Mouse (Mus musculus) liver, embryonic 18 days (tissue): ENCODE results near the gene Lgr6. TPM values are rescaled to one million over a fixed set of nuclear protein-coding genes. Genes with fewer than 3 reads are reported as not detected.

Experiments
- polyA plus RNA-seq: library from polyadenylated mRNA; depleted of rRNA; stranded (reverse); fragments of >200 nt; gene quantifications from 2 replicates; pipeline ENCODE4 v1.2.3, GENCODE M21; 2012; rRNA removed

The Lgr6 gene
- 0.05 and 0.06 TPM in 2 replicates for polyA plus RNA-seq

GRCm38 (mm10) chr1:135105124-135105523, at the start of gene Lgr6:
Gene Lgr6 (minus strand): TSS chr1:135105276.

GRCm38 (mm10) chr1:135146077-135146945, 41.2 kb upstream of the Lgr6 start, which contains the start of gene Arl8a:
Gene Arl8a (plus strand): TSS chr1:135146824.

DNA sequence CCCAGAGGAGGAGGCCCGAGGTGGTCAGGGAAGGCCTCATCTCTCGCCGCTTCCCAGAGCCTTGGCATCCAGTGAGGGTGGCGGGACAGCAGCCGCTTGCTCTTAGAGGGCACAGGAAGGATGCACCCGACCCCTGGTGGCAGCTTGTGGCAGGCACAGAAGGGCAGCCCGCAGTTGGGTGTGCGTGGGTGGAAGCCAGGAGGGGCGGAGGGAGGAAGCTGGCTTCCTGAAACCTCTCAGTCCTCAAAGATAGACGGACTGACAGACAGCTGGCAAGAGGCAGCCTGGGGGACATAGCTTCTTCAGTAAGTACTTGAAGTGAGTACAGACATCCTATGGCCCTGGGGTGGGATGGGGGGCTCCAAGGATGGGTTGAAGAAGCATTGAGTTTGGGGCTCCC, 27.4 kb upstream of the Lgr6 start, which contains the start of gene Ptpn7:
Gene Ptpn7 (plus strand): TSS at position 228 of the 400 bp plus-strand sequence.

DNA sequence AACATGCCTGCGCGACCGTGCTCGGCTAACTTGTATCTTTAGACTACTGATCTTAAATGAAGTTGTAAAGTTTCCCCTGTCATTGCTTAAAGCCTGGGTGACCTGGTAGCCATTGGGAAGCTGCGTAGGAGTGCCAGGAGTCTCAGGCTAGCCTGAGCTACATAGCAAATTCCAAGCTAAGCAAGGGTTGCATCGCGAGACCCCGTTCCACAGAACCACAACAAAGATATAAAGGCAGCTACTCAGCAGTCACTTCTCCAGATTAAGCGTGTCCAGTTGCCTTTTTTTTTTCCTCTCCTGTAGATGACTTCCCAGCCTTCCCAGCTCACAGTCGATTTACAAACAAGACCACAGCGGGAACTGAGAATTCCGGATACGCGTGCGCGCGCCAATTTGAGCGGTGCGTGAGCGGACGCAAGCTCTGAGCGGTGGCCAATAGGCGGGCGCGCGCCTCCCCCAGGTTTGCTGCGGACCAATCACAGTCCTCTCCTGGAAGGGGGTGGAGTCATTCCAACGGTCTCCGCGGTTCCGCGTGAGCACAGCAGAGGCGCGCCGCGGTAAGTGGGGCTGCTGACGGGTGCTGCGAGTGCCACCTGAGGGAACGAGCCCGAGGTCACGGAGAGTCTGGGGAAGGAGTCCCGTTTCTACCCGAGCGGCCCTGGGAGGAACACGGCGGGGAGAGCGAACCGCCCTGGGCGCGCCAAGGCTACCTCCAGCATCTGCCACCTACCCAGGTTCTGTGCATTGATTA, 142.8 kb downstream of the Lgr6 start, which contains the start of gene Ube2t:
Gene Ube2t (plus strand): TSS at position 513 of the 751 bp plus-strand sequence.

GRCm38 (mm10) chr1:134955637-134956176, 149.4 kb downstream of the Lgr6 start, which contains the start of gene Ppp1r12b:
Gene Ppp1r12b (minus strand): TSS chr1:134955942.

Other genes with a start within 250 kb of the Lgr6 start
- 1.3 TPM in 2 replicates for gene Ppp1r12b, start 149.3 kb downstream of the Lgr6 start, polyA plus RNA-seq
- gene Ube2t, start 142.7 kb downstream of the Lgr6 start, polyA plus RNA-seq, result 10.7 and 11.9 TPM in 2 replicates
- gene Ptpn7, start 27.4 kb upstream of the Lgr6 start, polyA plus RNA-seq, result 9.6 and 10.0 TPM in 2 replicates
- gene Arl8a, start 41.5 kb upstream of the Lgr6 start, polyA plus RNA-seq, result 14.8 and 15.0 TPM in 2 replicates
- not detected in 2 replicates for gene Gpr37l1, start 62.4 kb upstream of the Lgr6 start, polyA plus RNA-seq
- 0.70 and 0.71 TPM in 2 replicates for gene Elf3, start 153.3 kb upstream of the Lgr6 start, polyA plus RNA-seq
- 11.3 and 12.4 TPM in 2 replicates for gene Rnpep, start 178.8 kb upstream of the Lgr6 start, polyA plus RNA-seq
- gene Timm17a, start 208.5 kb upstream of the Lgr6 start, polyA plus RNA-seq, result 23.3 and 24.1 TPM in 2 replicates
- 0.30 and 0.44 TPM in 2 replicates for gene Lmod1, start 219.5 kb upstream of the Lgr6 start, polyA plus RNA-seq